Mouse (Mus musculus) embryo, embryonic 10 days (tissue): ENCODE data around the gene Otub1.

Experiments used
- DNase-seq: peaks from one replicate; pipeline ENCODE4 v3.0.0-alpha.2; 2015; ENCODE audit warnings: low spot score

Gene Otub1

GRCm38 (mm10) chr19:7205753-7206736 lies at the start of gene Otub1:
TSS of gene Otub1 (minus strand) at chr19:7206316.
- DNase-seq: peak; percentile 97

DNA sequence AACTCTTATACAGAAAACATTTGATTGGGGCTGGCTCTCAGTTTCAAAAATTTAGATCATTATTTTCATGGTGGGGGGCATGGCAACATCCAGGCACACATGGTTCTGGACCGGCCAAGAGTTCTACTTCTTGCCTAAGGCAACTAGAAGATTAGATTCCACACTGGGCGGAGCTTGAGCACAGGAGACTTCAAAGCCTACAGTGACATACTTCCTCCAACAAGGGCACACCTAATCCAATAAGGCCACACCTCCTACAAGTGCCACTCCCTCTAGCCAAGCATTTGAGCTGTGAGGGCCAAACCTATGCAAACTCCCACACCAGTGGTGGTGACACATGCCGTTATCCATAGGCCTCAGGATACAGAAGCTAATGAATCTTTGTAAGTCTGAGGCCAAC lies 39.9 kb upstream of the Otub1 start:
- no peak for DNase-seq

DNA sequence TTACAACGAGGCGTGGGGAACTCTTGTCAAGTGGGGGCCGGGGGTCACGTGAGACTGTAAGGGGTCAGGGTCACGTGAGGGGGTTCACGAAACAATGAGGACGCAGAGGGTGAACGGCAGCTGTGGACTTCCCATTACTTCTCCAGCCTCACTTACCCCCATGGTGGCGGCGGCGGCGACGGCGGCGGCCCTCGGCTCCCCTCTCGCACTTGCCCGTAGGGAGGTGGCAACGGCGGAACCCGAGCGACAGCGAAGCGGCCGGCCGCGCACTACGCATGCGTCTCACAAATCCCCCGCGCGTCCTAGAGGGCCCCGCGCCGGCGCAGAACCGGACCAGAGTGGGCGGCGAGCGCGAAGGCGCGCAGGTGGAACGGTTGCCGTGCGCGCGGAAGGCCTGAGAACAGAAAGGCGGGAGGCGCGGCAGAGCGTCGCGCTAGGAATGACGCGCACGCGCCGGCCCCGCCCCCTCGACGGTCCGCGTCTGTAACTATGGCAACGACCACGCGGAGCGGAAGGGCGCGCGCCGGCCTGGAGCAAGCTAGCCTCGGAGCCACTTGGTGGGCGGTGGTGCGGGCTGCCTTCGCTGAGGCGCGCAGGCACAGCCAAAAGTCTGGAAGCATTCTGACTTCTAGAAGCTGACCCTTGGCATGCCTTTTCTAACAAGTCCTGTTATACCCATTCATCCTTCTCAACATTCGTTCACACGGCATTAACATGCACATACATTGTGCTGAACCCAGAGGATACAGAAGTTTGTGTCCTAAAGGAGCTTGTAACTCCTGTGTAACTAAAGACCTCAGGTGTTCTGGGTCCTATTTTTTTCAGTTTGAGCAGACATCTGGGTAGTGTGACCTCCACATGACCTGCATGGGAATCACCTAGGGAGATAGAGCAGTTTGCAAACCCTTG lies 34.9 kb upstream of the Otub1 start, which contains the start of gene Naa40:
Gene Naa40, minus strand, starts transcription at position 402 of the 909 bp plus-strand sequence.
- peak; percentile 97 for DNase-seq

DNA sequence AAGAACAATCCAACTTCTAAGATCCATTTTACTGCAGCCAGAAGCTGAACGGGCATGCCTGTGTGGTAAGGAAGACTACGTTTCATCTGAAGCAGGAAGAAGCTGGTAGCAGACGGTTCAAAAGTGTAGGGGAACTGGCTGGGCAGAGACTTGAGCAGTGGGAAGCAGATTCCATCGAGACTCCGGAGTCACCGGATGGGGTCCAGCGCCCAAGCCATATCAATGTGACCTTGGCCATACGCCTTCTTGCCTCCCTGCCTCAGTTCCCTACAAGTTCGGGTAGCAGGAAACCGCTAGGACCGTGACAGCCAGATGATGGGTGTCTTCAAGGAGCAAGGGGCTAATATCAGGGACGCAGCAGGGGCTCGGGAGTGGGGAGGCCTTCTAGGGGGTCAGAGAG lies 34.2 kb upstream of the Otub1 start:
- DNase-seq: peak; percentile 35

- no peak for DNase-seq
These were observed 33.5 kb upstream of the Otub1 start for GRCm38 (mm10) chr19:7239574-7239973.

GRCm38 (mm10) chr19:7236742-7237141 lies 30.6 kb upstream of the Otub1 start:
- DNase-seq: no peak

- no peak for DNase-seq
These were observed 29.9 kb upstream of the Otub1 start for GRCm38 (mm10) chr19:7236011-7236410.

- DNase-seq: no peak
These were observed 29.3 kb upstream of the Otub1 start for GRCm38 (mm10) chr19:7235461-7235860.

- DNase-seq: peak; percentile 77
These were observed 28.6 kb upstream of the Otub1 start for GRCm38 (mm10) chr19:7234537-7235221.

DNA sequence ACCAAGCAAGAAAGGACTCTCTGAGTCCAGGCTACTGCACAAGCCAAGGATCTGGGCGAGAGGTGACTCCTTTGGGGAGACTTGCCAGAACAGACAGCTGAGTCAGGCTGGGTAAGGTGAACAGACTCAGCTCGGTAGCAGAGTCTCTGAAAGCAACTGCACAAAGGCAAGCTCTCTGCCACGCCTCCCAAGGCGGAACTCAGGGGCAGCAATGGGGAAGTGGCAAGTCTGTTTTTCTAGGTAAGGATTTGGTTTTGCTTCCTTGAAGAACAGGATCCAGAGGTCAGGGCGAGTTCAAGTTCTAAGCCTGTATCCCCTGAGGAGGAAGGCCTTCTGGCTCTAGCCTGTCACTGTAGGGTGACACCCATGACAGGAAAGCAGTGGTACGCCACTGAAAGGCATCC lies 20.4 kb upstream of the Otub1 start:
- DNase-seq: no peak

DNA sequence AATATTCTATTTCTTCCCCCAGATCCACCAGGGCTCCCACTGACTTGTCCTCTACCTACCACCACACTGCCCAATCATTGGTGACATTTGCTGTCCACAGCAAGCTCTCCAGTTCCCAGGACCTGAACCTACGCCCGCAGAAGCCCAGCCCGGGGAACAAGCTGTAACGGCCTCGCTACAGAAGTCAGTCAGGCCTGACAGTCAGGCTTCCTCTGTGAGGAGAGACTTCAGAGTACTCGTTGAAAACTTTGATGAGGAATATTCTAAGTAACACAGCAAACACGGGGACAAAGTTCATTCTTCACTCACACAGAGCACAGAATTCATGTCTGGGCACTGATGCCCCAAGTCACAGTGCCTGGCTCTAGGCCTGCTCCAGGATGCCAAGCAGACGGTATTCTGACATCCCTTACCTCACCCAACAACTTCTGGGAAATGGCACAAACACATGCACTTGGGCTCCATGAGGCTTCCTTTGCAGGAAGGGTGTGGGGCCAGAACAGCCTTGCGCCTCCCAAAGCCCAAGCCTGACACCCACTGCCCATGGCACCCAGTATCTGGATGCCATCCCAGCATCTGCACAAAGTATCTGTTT lies 19.1 kb upstream of the Otub1 start:
- no peak for DNase-seq

DNA sequence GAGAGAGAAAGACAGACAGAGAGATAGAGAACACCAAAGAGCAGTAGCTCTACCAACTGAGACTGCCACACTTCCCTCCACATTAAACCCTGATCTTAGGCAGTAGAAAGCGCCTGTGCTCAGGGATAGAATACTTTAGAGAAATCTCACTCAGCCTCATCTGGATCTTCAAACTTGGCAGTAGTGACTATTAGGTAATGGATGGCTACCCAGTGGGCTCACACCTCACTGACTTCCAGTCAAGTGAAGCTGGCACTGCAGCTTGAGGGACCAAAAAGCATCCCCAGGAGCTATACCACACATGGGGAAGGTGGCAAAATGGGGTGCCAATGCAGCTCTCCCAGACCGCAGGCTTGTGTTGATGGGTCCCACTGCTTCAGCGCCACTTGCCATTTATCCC lies 18.1 kb upstream of the Otub1 start:
- no peak for DNase-seq

- DNase-seq: no peak
These were observed 17.4 kb upstream of the Otub1 start for GRCm38 (mm10) chr19:7223488-7223887.

DNA sequence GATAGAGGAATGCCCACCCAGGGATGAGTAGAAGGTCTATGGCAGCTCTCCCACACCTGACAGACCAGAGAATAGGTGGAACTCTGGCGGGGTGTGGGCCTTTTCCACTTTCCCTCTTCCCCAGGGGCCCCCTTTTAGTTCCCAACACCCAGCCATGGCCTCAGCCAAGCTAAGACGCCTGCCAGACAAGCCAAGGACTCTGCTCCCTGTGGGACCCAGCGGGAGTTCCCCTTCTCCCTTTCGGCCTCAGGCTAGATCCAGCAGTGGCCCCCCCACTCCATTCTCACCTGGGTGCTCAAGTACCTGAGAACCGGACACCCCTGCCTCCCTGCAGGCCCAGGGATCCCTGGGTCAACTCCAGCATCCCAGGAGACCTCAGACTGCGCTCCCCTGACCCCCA lies 16.1 kb upstream of the Otub1 start:
- no peak for DNase-seq

DNA sequence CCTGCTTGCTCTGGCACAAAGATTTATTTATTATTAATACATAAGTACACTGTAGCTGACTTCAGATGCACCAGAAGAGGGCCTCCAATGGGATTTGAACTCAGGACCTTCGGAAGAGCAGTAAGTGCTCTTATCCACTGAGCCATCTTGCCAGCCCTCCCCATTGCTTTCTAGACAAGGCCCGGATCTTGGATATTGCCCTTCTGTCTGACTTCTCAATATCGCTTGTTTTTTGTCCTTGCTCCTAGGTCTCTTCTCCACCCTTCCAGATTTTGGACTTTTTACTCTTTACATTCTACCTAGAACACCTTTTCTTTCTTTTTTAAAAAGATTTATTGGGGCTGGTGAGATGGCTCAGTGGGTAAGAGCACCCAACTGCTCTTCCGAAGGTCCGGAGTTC lies 12.6 kb upstream of the Otub1 start:
- DNase-seq: no peak

DNA sequence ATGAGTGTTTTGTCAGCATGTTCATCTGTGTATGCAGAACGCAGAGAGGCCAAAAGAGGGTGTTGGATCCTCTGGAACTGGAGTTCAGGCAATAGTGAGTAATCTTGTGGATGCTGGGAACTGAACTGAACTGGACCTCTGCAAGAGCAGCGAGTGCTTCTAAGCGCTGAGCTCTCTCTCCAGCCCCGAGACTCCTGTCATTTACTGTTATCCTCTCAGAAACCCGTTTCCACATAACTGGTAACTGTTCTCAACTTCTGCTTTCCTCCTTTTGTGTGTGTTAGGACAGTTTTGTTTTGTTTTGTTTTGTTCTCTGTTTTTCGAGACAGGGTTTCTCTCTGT lies 11.8 kb upstream of the Otub1 start:
- DNase-seq: no peak

GRCm38 (mm10) chr19:7217162-7217925 lies 11.2 kb upstream of the Otub1 start, which contains the start of gene Cox8a:
TSS of gene Cox8a (minus strand) at chr19:7217616.
- DNase-seq: peak; percentile 98

GRCm38 (mm10) chr19:7214484-7214883 lies 8.4 kb upstream of the Otub1 start:
- no peak for DNase-seq

- DNase-seq: no peak
These were observed 6.9 kb upstream of the Otub1 start for GRCm38 (mm10) chr19:7213010-7213409.

- DNase-seq: no peak
These were observed 6.1 kb upstream of the Otub1 start for GRCm38 (mm10) chr19:7212216-7212615.
